Mouse (Mus musculus): ENCODE data around the gene Cxcl9. TPM values are rescaled to one million over a fixed set of nuclear protein-coding genes. Genes with fewer than 3 reads are reported as not detected.

Cxcl9 gene
- total RNA-seq (2014; rRNA removed) (5.3 and 11.9 TPM in 2 replicates), polyA plus RNA-seq (2012; rRNA removed) (28.2 and 28.8 TPM in 2 replicates)

GRCm38 (mm10) chr5:92327929-92328328 lies at the start of gene Cxcl9:
Cxcl9 (minus strand) TSS chr5:92328079.
- H3K36me3 ChIP-seq (ENCODE audit: control insufficient read depth, insufficient read depth, low read length): no peaks in the 10 kb centered on the region
- no peak within 1 kb of the TSS for H3K4me3 ChIP-seq (ENCODE audit: insufficient read depth, low read depth, low read length)
- no peak within 1 kb of the TSS for H3K9ac ChIP-seq (ENCODE audit: low read depth, low read length)
- H3K4me1 ChIP-seq (ENCODE audit: control insufficient read depth, insufficient read depth, low read length): peaks cover 20% of the 10 kb centered on the region
- H3K79me2 ChIP-seq (ENCODE audit: control insufficient read depth, insufficient read depth, low read length): no peaks in the 10 kb centered on the region
- H3K27me3 ChIP-seq (ENCODE audit: control insufficient read depth, insufficient read depth, low read length): no peaks in the 10 kb centered on the region
- WGBS: 34% methylated on average over 7 of the region's 7 CpGs
- TF ChIP-seq POLR2A (IDR thresholded peaks at IDR 0.05; ENCODE audit: extremely low read depth, insufficient read depth, low read length) (no peak), CTCF (IDR thresholded peaks at IDR 0.05; ENCODE audit: low read depth, low read length) (no peak)
- DNase-seq (ENCODE audit: extremely low read depth, low read depth, low spot score): no peak
- peak within 1 kb of the TSS; percentile 49; the same call in 1 of the 2 replicates for H3K27ac ChIP-seq (replicated peaks; ENCODE audit: insufficient read depth, low read depth, low read length)

- Histone ChIP-seq H3K9ac (ENCODE audit: low read depth, low read length) (no peak overlapping the region), H3K27ac (replicated peaks; ENCODE audit: insufficient read depth, low read depth, low read length) (peak overlapping the region; percentile 28), H3K36me3 (ENCODE audit: control insufficient read depth, insufficient read depth, low read length) (no peaks in the 10 kb centered on the region), H3K27me3 (ENCODE audit: control insufficient read depth, insufficient read depth, low read length) (no peaks in the 10 kb centered on the region), H3K4me1 (ENCODE audit: control insufficient read depth, insufficient read depth, low read length) (peaks cover 2% of the 10 kb centered on the region), H3K4me3 (ENCODE audit: insufficient read depth, low read depth, low read length) (no peak overlapping the region), H3K79me2 (ENCODE audit: control insufficient read depth, insufficient read depth, low read length) (no peaks in the 10 kb centered on the region)
- TF ChIP-seq POLR2A (IDR thresholded peaks at IDR 0.05; ENCODE audit: extremely low read depth, insufficient read depth, low read length) (no peak), CTCF (IDR thresholded peaks at IDR 0.05; ENCODE audit: low read depth, low read length) (no peak)
- WGBS: 69% methylated on average over 13 of the region's 13 CpGs
- no peak for DNase-seq (ENCODE audit: extremely low read depth, low read depth, low spot score)
Measured at GRCm38 (mm10) chr5:92376795-92377405, 49.0 kb upstream of the Cxcl9 start.

GRCm38 (mm10) chr5:92375368-92375767 lies 47.5 kb upstream of the Cxcl9 start:
- H3K4me3 ChIP-seq (ENCODE audit: insufficient read depth, low read depth, low read length): no peak overlapping the region
- no peak overlapping the region for H3K9ac ChIP-seq (ENCODE audit: low read depth, low read length)
- DNase-seq (ENCODE audit: extremely low read depth, low read depth, low spot score): no peak
- no peaks in the 10 kb centered on the region for H3K4me1 ChIP-seq (ENCODE audit: control insufficient read depth, insufficient read depth, low read length)
- no peaks in the 10 kb centered on the region for H3K27me3 ChIP-seq (ENCODE audit: control insufficient read depth, insufficient read depth, low read length)
- H3K79me2 ChIP-seq (ENCODE audit: control insufficient read depth, insufficient read depth, low read length): no peaks in the 10 kb centered on the region
- TF ChIP-seq POLR2A (IDR thresholded peaks at IDR 0.05; ENCODE audit: extremely low read depth, insufficient read depth, low read length): no peak
- no peak for TF ChIP-seq CTCF (IDR thresholded peaks at IDR 0.05; ENCODE audit: low read depth, low read length)
- H3K36me3 ChIP-seq (ENCODE audit: control insufficient read depth, insufficient read depth, low read length): no peaks in the 10 kb centered on the region
- WGBS: 85% methylated on average over 17 of the region's 17 CpGs
- peak overlapping the region; percentile 42 for H3K27ac ChIP-seq (replicated peaks; ENCODE audit: insufficient read depth, low read depth, low read length)

GRCm38 (mm10) chr5:92374721-92375142 lies 46.9 kb upstream of the Cxcl9 start:
- no peak overlapping the region for H3K9ac ChIP-seq (ENCODE audit: low read depth, low read length)
- H3K4me1 ChIP-seq (ENCODE audit: control insufficient read depth, insufficient read depth, low read length): peaks cover 2% of the 10 kb centered on the region; the same call in 1 of the 2 replicates
- no peaks in the 10 kb centered on the region for H3K27me3 ChIP-seq (ENCODE audit: control insufficient read depth, insufficient read depth, low read length)
- H3K27ac ChIP-seq (replicated peaks; ENCODE audit: insufficient read depth, low read depth, low read length): no peak overlapping the region
- no peaks in the 10 kb centered on the region for H3K79me2 ChIP-seq (ENCODE audit: control insufficient read depth, insufficient read depth, low read length)
- no peaks in the 10 kb centered on the region for H3K36me3 ChIP-seq (ENCODE audit: control insufficient read depth, insufficient read depth, low read length)
- no peak overlapping the region for H3K4me3 ChIP-seq (ENCODE audit: insufficient read depth, low read depth, low read length)
- WGBS: 70% methylated on average over 6 of the region's 6 CpGs
- TF ChIP-seq CTCF (IDR thresholded peaks at IDR 0.05; ENCODE audit: low read depth, low read length) (peak; percentile 38; the same call in 1 of the 2 replicates), POLR2A (IDR thresholded peaks at IDR 0.05; ENCODE audit: extremely low read depth, insufficient read depth, low read length) (no peak)
- DNase-seq (ENCODE audit: extremely low read depth, low read depth, low spot score): peak; percentile 48

GRCm38 (mm10) chr5:92372605-92373004 lies 44.7 kb upstream of the Cxcl9 start:
- Histone ChIP-seq H3K4me1 (ENCODE audit: control insufficient read depth, insufficient read depth, low read length) (peaks cover 5% of the 10 kb centered on the region), H3K36me3 (ENCODE audit: control insufficient read depth, insufficient read depth, low read length) (no peaks in the 10 kb centered on the region), H3K79me2 (ENCODE audit: control insufficient read depth, insufficient read depth, low read length) (no peaks in the 10 kb centered on the region), H3K9ac (ENCODE audit: low read depth, low read length) (no peak overlapping the region), H3K27me3 (ENCODE audit: control insufficient read depth, insufficient read depth, low read length) (no peaks in the 10 kb centered on the region), H3K4me3 (ENCODE audit: insufficient read depth, low read depth, low read length) (no peak overlapping the region), H3K27ac (replicated peaks; ENCODE audit: insufficient read depth, low read depth, low read length) (no peak overlapping the region)
- WGBS: 49% methylated on average over 2 of the region's 2 CpGs
- no peak for TF ChIP-seq CTCF (IDR thresholded peaks at IDR 0.05; ENCODE audit: low read depth, low read length)
- DNase-seq (ENCODE audit: extremely low read depth, low read depth, low spot score): no peak

GRCm38 (mm10) chr5:92371361-92371976 lies 43.6 kb upstream of the Cxcl9 start:
- Histone ChIP-seq H3K36me3 (ENCODE audit: control insufficient read depth, insufficient read depth, low read length) (no peaks in the 10 kb centered on the region), H3K27ac (replicated peaks; ENCODE audit: insufficient read depth, low read depth, low read length) (no peak overlapping the region), H3K4me1 (ENCODE audit: control insufficient read depth, insufficient read depth, low read length) (peaks cover 7% of the 10 kb centered on the region), H3K9ac (ENCODE audit: low read depth, low read length) (no peak overlapping the region), H3K4me3 (ENCODE audit: insufficient read depth, low read depth, low read length) (no peak overlapping the region), H3K27me3 (ENCODE audit: control insufficient read depth, insufficient read depth, low read length) (no peaks in the 10 kb centered on the region), H3K79me2 (ENCODE audit: control insufficient read depth, insufficient read depth, low read length) (no peaks in the 10 kb centered on the region)
- DNase-seq (ENCODE audit: extremely low read depth, low read depth, low spot score): no peak
- 93% methylated on average over 14 of the region's 14 CpGs for WGBS
- TF ChIP-seq POLR2A (IDR thresholded peaks at IDR 0.05; ENCODE audit: extremely low read depth, insufficient read depth, low read length): no peak
- no peak for TF ChIP-seq CTCF (IDR thresholded peaks at IDR 0.05; ENCODE audit: low read depth, low read length)
